Mouse (Mus musculus): ENCODE results near the gene Mgat4b. TPM values are rescaled to one million over a fixed set of nuclear protein-coding genes. Genes with fewer than 3 reads are reported as not detected.

Gene Mgat4b
- total RNA-seq, 1 experiment = 22.6 TPM

GRCm38 (mm10) chr11:50180478-50181231 lies 30.0 kb upstream of the Mgat4b start:
- Histone ChIP-seq H3K9me3 (ENCODE audit: control insufficient read depth, insufficient read depth, low read depth, low read length) (no peaks in the 10 kb centered on the region), H3K27ac (ENCODE audit: insufficient read depth, low read depth, low read length, poor library complexity, severe bottlenecking) (no peak overlapping the region), H3K36me3 (ENCODE audit: control insufficient read depth, insufficient read depth, low read length, poor library complexity, severe bottlenecking) (peaks cover 12% of the 10 kb centered on the region), H3K9ac (ENCODE audit: insufficient read depth, low read depth, low read length, poor library complexity, severe bottlenecking) (no peak overlapping the region), H3K4me3 (ENCODE audit: insufficient read depth in 1 of 2, low read depth in 1 of 2, low read length in 2 of 2, poor library complexity in 1 of 2, severe bottlenecking in 1 of 2) (no peak overlapping the region), H3K4me1 (ENCODE audit: control insufficient read depth in 2 of 2, insufficient read depth in 2 of 2, low read length in 2 of 2, poor library complexity in 1 of 2) (no peaks in the 10 kb centered on the region; a peak in 1 of 4 replicates)
- TF ChIP-seq ZC3H11A (IDR thresholded peaks at IDR 0.05; ENCODE audit: borderline replicate concordance, low read depth, low read length) (no peak), ZNF384 (IDR thresholded peaks at IDR 0.05; ENCODE audit: low read depth, low read length) (no peak), HCFC1 (IDR thresholded peaks at IDR 0.05; ENCODE audit: borderline replicate concordance, insufficient read depth, low read length) (no peak), MAFK (IDR thresholded peaks at IDR 0.05; ENCODE audit: insufficient read depth, low read depth, low read length) (no peak), CHD2 (IDR thresholded peaks at IDR 0.05; ENCODE audit: low read depth, low read length) (no peak)
- DNase-seq (ENCODE audit: low read depth, low spot score) = no peak
- in situ Hi-C loops (cut with MboI; ENCODE audit: low sequenced_read_pairs in 2 of 2, unreplicated experiment in 2 of 2) = no loop called here

GRCm38 (mm10) chr11:50182702-50183101 lies 28.0 kb upstream of the Mgat4b start:
- Histone ChIP-seq H3K4me3 (ENCODE audit: insufficient read depth in 1 of 2, low read depth in 1 of 2, low read length in 2 of 2, poor library complexity in 1 of 2, severe bottlenecking in 1 of 2) (no peak overlapping the region), H3K27ac (ENCODE audit: insufficient read depth, low read depth, low read length, poor library complexity, severe bottlenecking) (no peak overlapping the region), H3K9me3 (ENCODE audit: control insufficient read depth, insufficient read depth, low read depth, low read length) (no peaks in the 10 kb centered on the region), H3K9ac (ENCODE audit: insufficient read depth, low read depth, low read length, poor library complexity, severe bottlenecking) (no peak overlapping the region), H3K36me3 (ENCODE audit: control insufficient read depth, insufficient read depth, low read length, poor library complexity, severe bottlenecking) (peaks cover 5% of the 10 kb centered on the region), H3K4me1 (ENCODE audit: control insufficient read depth in 2 of 2, insufficient read depth in 2 of 2, low read length in 2 of 2, poor library complexity in 1 of 2) (no peaks in the 10 kb centered on the region; a peak in 1 of 4 replicates)
- TF ChIP-seq ZNF384 (IDR thresholded peaks at IDR 0.05; ENCODE audit: low read depth, low read length) = no peak
- TF ChIP-seq ZC3H11A (IDR thresholded peaks at IDR 0.05; ENCODE audit: borderline replicate concordance, low read depth, low read length) = no peak
- no peak for TF ChIP-seq HCFC1 (IDR thresholded peaks at IDR 0.05; ENCODE audit: borderline replicate concordance, insufficient read depth, low read length)
- in situ Hi-C loops (cut with MboI; ENCODE audit: low sequenced_read_pairs in 2 of 2, unreplicated experiment in 2 of 2) = no loop called here
- no peak for DNase-seq (ENCODE audit: low read depth, low spot score)

- Histone ChIP-seq H3K9me3 (ENCODE audit: control insufficient read depth, insufficient read depth, low read depth, low read length) (no peaks in the 10 kb centered on the region), H3K4me3 (ENCODE audit: insufficient read depth in 1 of 2, low read depth in 1 of 2, low read length in 2 of 2, poor library complexity in 1 of 2, severe bottlenecking in 1 of 2) (no peak overlapping the region), H3K36me3 (ENCODE audit: control insufficient read depth, insufficient read depth, low read length, poor library complexity, severe bottlenecking) (no peaks in the 10 kb centered on the region), H3K4me1 (ENCODE audit: control insufficient read depth in 2 of 2, insufficient read depth in 2 of 2, low read length in 2 of 2, poor library complexity in 1 of 2) (peaks cover 0 to 5% of the 10 kb centered on the region in 2 experiments; a peak in 1 of 4 replicates), H3K27ac (ENCODE audit: insufficient read depth, low read depth, low read length, poor library complexity, severe bottlenecking) (no peak overlapping the region), H3K9ac (ENCODE audit: insufficient read depth, low read depth, low read length, poor library complexity, severe bottlenecking) (no peak overlapping the region)
- DNase-seq (ENCODE audit: low read depth, low spot score) = no peak
- TF ChIP-seq ZC3H11A (IDR thresholded peaks at IDR 0.05; ENCODE audit: borderline replicate concordance, low read depth, low read length) (no peak), HCFC1 (IDR thresholded peaks at IDR 0.05; ENCODE audit: borderline replicate concordance, insufficient read depth, low read length) (no peak), MAFK (IDR thresholded peaks at IDR 0.05; ENCODE audit: insufficient read depth, low read depth, low read length) (no peak), CHD2 (IDR thresholded peaks at IDR 0.05; ENCODE audit: low read depth, low read length) (no peak), ZNF384 (IDR thresholded peaks at IDR 0.05; ENCODE audit: low read depth, low read length) (no peak)
- in situ Hi-C loops (cut with MboI; ENCODE audit: low sequenced_read_pairs in 2 of 2, unreplicated experiment in 2 of 2) = no loop called here
Observed at GRCm38 (mm10) chr11:50184788-50185187, 25.9 kb upstream of the Mgat4b start.

- DNase-seq (ENCODE audit: low read depth, low spot score) = no peak
- Histone ChIP-seq H3K9me3 (ENCODE audit: control insufficient read depth, insufficient read depth, low read depth, low read length) (no peaks in the 10 kb centered on the region), H3K4me3 (ENCODE audit: insufficient read depth in 1 of 2, low read depth in 1 of 2, low read length in 2 of 2, poor library complexity in 1 of 2, severe bottlenecking in 1 of 2) (no peak overlapping the region), H3K36me3 (ENCODE audit: control insufficient read depth, insufficient read depth, low read length, poor library complexity, severe bottlenecking) (no peaks in the 10 kb centered on the region), H3K4me1 (ENCODE audit: control insufficient read depth in 2 of 2, insufficient read depth in 2 of 2, low read length in 2 of 2, poor library complexity in 1 of 2) (peaks cover 0 to 5% of the 10 kb centered on the region in 2 experiments; a peak in 1 of 4 replicates), H3K9ac (ENCODE audit: insufficient read depth, low read depth, low read length, poor library complexity, severe bottlenecking) (no peak overlapping the region), H3K27ac (ENCODE audit: insufficient read depth, low read depth, low read length, poor library complexity, severe bottlenecking) (no peak overlapping the region)
- in situ Hi-C loops (cut with MboI; ENCODE audit: low sequenced_read_pairs in 2 of 2, unreplicated experiment in 2 of 2) = no loop called here
- no peak for TF ChIP-seq ZNF384 (IDR thresholded peaks at IDR 0.05; ENCODE audit: low read depth, low read length)
- no peak for TF ChIP-seq HCFC1 (IDR thresholded peaks at IDR 0.05; ENCODE audit: borderline replicate concordance, insufficient read depth, low read length)
- TF ChIP-seq ZC3H11A (IDR thresholded peaks at IDR 0.05; ENCODE audit: borderline replicate concordance, low read depth, low read length) = no peak
- no peak for TF ChIP-seq MAFK (IDR thresholded peaks at IDR 0.05; ENCODE audit: insufficient read depth, low read depth, low read length)
- no peak for TF ChIP-seq CHD2 (IDR thresholded peaks at IDR 0.05; ENCODE audit: low read depth, low read length)
Observed at GRCm38 (mm10) chr11:50188682-50189081, 22.0 kb upstream of the Mgat4b start.
